Mouse (Mus musculus): ENCODE results near the gene Gm13271.
"Not testable (repeated sequence)": the region's sequence is repeated elsewhere in the genome, so short reads cannot be mapped to it uniquely, and the experiment has no call there.

DNA sequence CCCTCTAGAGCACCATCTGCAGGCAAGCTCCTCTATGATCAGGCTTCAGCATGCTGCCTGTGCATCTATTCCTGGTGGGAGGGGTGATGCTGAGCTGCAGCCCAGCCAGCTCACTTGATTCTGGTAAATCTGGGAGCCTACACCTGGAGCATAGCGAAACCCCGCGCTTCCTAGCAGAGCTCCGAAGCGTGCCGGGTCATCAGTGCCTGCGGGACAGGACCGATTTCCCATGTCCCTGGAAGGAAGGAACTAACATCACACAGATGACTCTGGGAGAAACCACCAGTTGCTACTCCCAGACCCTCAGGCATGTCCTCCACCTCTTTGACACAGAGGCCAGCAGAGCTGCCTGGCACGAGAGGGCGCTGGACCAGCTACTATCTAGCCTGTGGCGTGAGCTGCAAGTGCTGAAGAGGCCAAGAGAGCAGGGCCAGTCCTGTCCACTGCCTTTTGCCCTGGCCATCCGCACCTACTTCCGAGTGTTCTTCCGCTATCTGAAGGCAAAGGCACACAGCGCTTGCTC lies at the start of gene Gm13271:
- TF ChIP-seq CTCF (IDR thresholded peaks at IDR 0.05; ENCODE audit: low read depth): peak; percentile 19; the same call in 1 of the 2 replicates
- TF ChIP-seq EP300 (IDR thresholded peaks at IDR 0.05; ENCODE audit: low read depth): not testable (repeated sequence)
